Mouse (Mus musculus): ENCODE results near the gene Map6.

GRCm38 (mm10) chr7:99314565-99314964 lies 47.3 kb downstream of the Map6 start:
- no peak for TF ChIP-seq E2F4 (IDR thresholded peaks at IDR 0.05; ENCODE audit: insufficient read depth)
- TF ChIP-seq POLR2A (IDR thresholded peaks at IDR 0.05; ENCODE audit: insufficient read length, low read depth) = no peak
- no peak for TF ChIP-seq USF1 (IDR thresholded peaks at IDR 0.05; ENCODE audit: low read depth)
- no peak for TF ChIP-seq MAX (IDR thresholded peaks at IDR 0.05; ENCODE audit: low read depth)
- TF ChIP-seq POLR2AphosphoS2 (IDR thresholded peaks at IDR 0.05; ENCODE audit: insufficient read length, low read depth) = no peak

Data from myocyte (in vitro differentiated cells).